Mouse (Mus musculus): ENCODE results near the gene Rcbtb1.
"Not testable (repeated sequence)": the region's sequence is repeated elsewhere in the genome, so short reads cannot be mapped to it uniquely, and the experiment has no call there.

Gene Rcbtb1

GRCm38 (mm10) chr14:59200711-59201603, at the start of gene Rcbtb1:
Gene Rcbtb1, plus strand, starts transcription at chr14:59201209.
- peak; percentile 96 for DNase-seq

GRCm38 (mm10) chr14:59155589-59155988, 45.4 kb upstream of the Rcbtb1 start:
- DNase-seq = peak; percentile 1

GRCm38 (mm10) chr14:59157016-59157698, 43.9 kb upstream of the Rcbtb1 start:
- DNase-seq = peak; percentile 31

- DNase-seq = no peak
Observed at GRCm38 (mm10) chr14:59178649-59179048, 22.4 kb upstream of the Rcbtb1 start, which contains the start of gene Gm5142. Gene Gm5142, minus strand, starts transcription at chr14:59178749.

- no peak for DNase-seq
Observed at GRCm38 (mm10) chr14:59182732-59183131, 18.3 kb upstream of the Rcbtb1 start.

- DNase-seq = no peak
Observed at GRCm38 (mm10) chr14:59185514-59185913, 15.5 kb upstream of the Rcbtb1 start.

GRCm38 (mm10) chr14:59186121-59186520, 14.9 kb upstream of the Rcbtb1 start:
- DNase-seq = no peak

GRCm38 (mm10) chr14:59201604-59202215, 701 bp downstream of the Rcbtb1 start:
- DNase-seq = no peak

- DNase-seq = no peak
Observed at GRCm38 (mm10) chr14:59205461-59205860, 4.5 kb downstream of the Rcbtb1 start.

- DNase-seq = no peak
Observed at GRCm38 (mm10) chr14:59205976-59206583, 5.1 kb downstream of the Rcbtb1 start.

GRCm38 (mm10) chr14:59209003-59209402, 8.0 kb downstream of the Rcbtb1 start:
- DNase-seq = no peak

GRCm38 (mm10) chr14:59209816-59210215, 8.8 kb downstream of the Rcbtb1 start:
- DNase-seq = no peak

- DNase-seq = peak; percentile 65
Observed at GRCm38 (mm10) chr14:59219241-59219640, 18.2 kb downstream of the Rcbtb1 start.

GRCm38 (mm10) chr14:59226240-59226639, 25.2 kb downstream of the Rcbtb1 start:
- DNase-seq = no peak

- no peak for DNase-seq
Observed at GRCm38 (mm10) chr14:59229822-59230221, 28.8 kb downstream of the Rcbtb1 start.

- DNase-seq = no peak
Observed at GRCm38 (mm10) chr14:59230331-59230966, 29.4 kb downstream of the Rcbtb1 start.

- peak; percentile 33 for DNase-seq
Observed at GRCm38 (mm10) chr14:59232003-59232402, 31.0 kb downstream of the Rcbtb1 start.

GRCm38 (mm10) chr14:59233635-59234034, 32.6 kb downstream of the Rcbtb1 start:
- DNase-seq = peak; percentile 15

- peak; percentile 9 for DNase-seq
Observed at GRCm38 (mm10) chr14:59250350-59250749, 49.3 kb downstream of the Rcbtb1 start.

- DNase-seq = not testable (repeated sequence)
Observed at GRCm38 (mm10) chr14:59255861-59256260, 54.9 kb downstream of the Rcbtb1 start.

GRCm38 (mm10) chr14:59260056-59260455, 59.0 kb downstream of the Rcbtb1 start, which contains the start of gene Gm6904:
Gene Gm6904, minus strand, starts transcription at chr14:59260216.
- peak; percentile 61 for DNase-seq

GRCm38 (mm10) chr14:59274961-59275360, 74.0 kb downstream of the Rcbtb1 start:
- not testable (repeated sequence) for DNase-seq

All from lung, postnatal 36 days (tissue).